Mouse (Mus musculus) B cell, adult 62 days (primary cell): ENCODE measurements around the gene Tmem50a. TPM values are rescaled to one million over a fixed set of nuclear protein-coding genes. Genes with fewer than 3 reads are reported as not detected.

Source experiments
- total RNA-seq: library from RNA; stranded (reverse); gene quantifications from 4 replicates; pipeline ENCODE4 v1.2.4, GENCODE M21; 2023

The Tmem50a gene
- total RNA-seq: 107 to 113 TPM (median 109 TPM) in 4 replicates

GRCm38 (mm10) chr4:134914864-134915209, at the start of gene Tmem50a:
Gene Tmem50a, minus strand, starts transcription at chr4:134915024.

GRCm38 (mm10) chr4:134930684-134931481, 16.1 kb upstream of the Tmem50a start, which contains the start of gene Syf2:
Gene Syf2, plus strand, starts transcription at chr4:134930898.

GRCm38 (mm10) chr4:134923258-134924018, 8.6 kb upstream of the Tmem50a start, which contains the start of gene Rsrp1:
Gene Rsrp1, plus strand, starts transcription at chr4:134923592.

GRCm38 (mm10) chr4:134863937-134864729, 50.7 kb downstream of the Tmem50a start, which contains the start of gene Rhd:
Gene Rhd, plus strand, starts transcription at chr4:134864536.

GRCm38 (mm10) chr4:134853259-134853636, 61.6 kb downstream of the Tmem50a start, which contains the start of gene Maco1:
Gene Maco1, minus strand, starts transcription at chr4:134853345.

Other genes with a start within 250 kb of the Tmem50a start
- 5.9 to 7.3 TPM (median 6.8 TPM) in 4 replicates for gene Man1c1, start 210.7 kb downstream of the Tmem50a start, total RNA-seq
- gene Ldlrap1, start 147.0 kb downstream of the Tmem50a start, total RNA-seq: 15.8 to 16.7 TPM (median 16.4 TPM) in 4 replicates
- 58.7 to 61.4 TPM (median 59.4 TPM) in 4 replicates for gene Maco1, start 61.7 kb downstream of the Tmem50a start, total RNA-seq
- not detected in 4 replicates for gene Rhd, start 50.5 kb downstream of the Tmem50a start, total RNA-seq
- gene Rsrp1, start 8.6 kb upstream of the Tmem50a start, total RNA-seq: 288 to 320 TPM (median 311 TPM) in 4 replicates
- gene Syf2, start 15.9 kb upstream of the Tmem50a start, total RNA-seq: 196 to 240 TPM (median 223 TPM) in 4 replicates
- gene Runx3, start 205.6 kb upstream of the Tmem50a start, total RNA-seq: 93.8 to 122 TPM (median 99.4 TPM) in 4 replicates